Mouse (Mus musculus) myocyte (in vitro differentiated cells): ENCODE results near the gene Pank2. TPM values are rescaled to one million over a fixed set of nuclear protein-coding genes. Genes with fewer than 3 reads are reported as not detected.

ENCODE experiments used
- H3K27me3 ChIP-seq: one replicate; pipeline ENCODE4 v1.6.1; 2011; ENCODE audit not compliant: control insufficient read depth, insufficient read depth, insufficient read length
- H3K36me3 ChIP-seq: one replicate; pipeline ENCODE4 v1.6.1; 2011; ENCODE audit not compliant: control insufficient read depth, insufficient read depth
- H3K4me2 ChIP-seq: one replicate; pipeline ENCODE4 v1.6.1; 2011; ENCODE audit warnings: low read depth, control low read depth
- H3K4me3 ChIP-seq: one replicate; pipeline ENCODE4 v1.5.1; 2011; ENCODE audit warnings: mild to moderate bottlenecking, control low read depth, moderate library complexity
- H3K79me2 ChIP-seq: one replicate; pipeline ENCODE4 v1.6.1; 2011; ENCODE audit not compliant: control insufficient read depth, insufficient read depth
- H3ac ChIP-seq: one replicate; pipeline ENCODE4 v1.6.1; 2011; ENCODE audit not compliant: control insufficient read depth, insufficient read length
- CEBPB ChIP-seq: IDR thresholded peaks from 2 replicates; pipeline ENCODE4 v1.6.1; 2011; ENCODE audit warnings: mild to moderate bottlenecking, moderate library complexity; ENCODE audit not compliant: poor library complexity, insufficient read depth, severe bottlenecking
- E2F4 ChIP-seq: IDR thresholded peaks from one replicate; pipeline ENCODE4 v1.6.1; 2011; ENCODE audit warnings: mild to moderate bottlenecking, control low read depth, moderate library complexity; ENCODE audit not compliant: insufficient read depth
- MAX ChIP-seq: IDR thresholded peaks from one replicate; pipeline ENCODE4 v1.6.1; 2011; ENCODE audit warnings: low read depth, mild to moderate bottlenecking, control low read depth
- MYOD1 ChIP-seq, 3 experiments: IDR thresholded peaks; one replicate each; pipeline ENCODE4 v1.6.1; 2011; ENCODE audit warnings: control low read depth in 2 of 3, low read depth in 2 of 3, mild to moderate bottlenecking in 2 of 3, moderate library complexity in 1 of 3; ENCODE audit not compliant: insufficient read length in 2 of 3, control insufficient read depth in 1 of 3
- MYOG ChIP-seq, 3 experiments: IDR thresholded peaks; one replicate each; pipeline ENCODE4 v1.6.1; 2011; ENCODE audit warnings: control low read depth in 2 of 3, low read depth in 2 of 3, mild to moderate bottlenecking in 2 of 3; ENCODE audit not compliant: insufficient read length in 2 of 3, control insufficient read depth in 1 of 3, insufficient read depth in 1 of 3
- POLR2A ChIP-seq: IDR thresholded peaks from one replicate; pipeline ENCODE4 v1.6.1; 2011; ENCODE audit warnings: low read depth, mild to moderate bottlenecking, control low read depth, moderate library complexity; ENCODE audit not compliant: insufficient read length
- POLR2AphosphoS2 ChIP-seq: IDR thresholded peaks from one replicate; pipeline ENCODE4 v1.6.1; 2011; ENCODE audit warnings: low read depth, control low read depth; ENCODE audit not compliant: insufficient read length
- REST ChIP-seq: IDR thresholded peaks from one replicate; pipeline ENCODE4 v1.6.1; 2011; ENCODE audit warnings: mild to moderate bottlenecking, control low read depth, moderate library complexity; ENCODE audit not compliant: insufficient read depth, insufficient read length
- SRF ChIP-seq: IDR thresholded peaks from one replicate; pipeline ENCODE4 v1.6.1; 2011; ENCODE audit warnings: low read depth; ENCODE audit not compliant: control insufficient read depth, insufficient read length
- TCF12 ChIP-seq: IDR thresholded peaks from one replicate; pipeline ENCODE4 v1.6.1; 2011; ENCODE audit warnings: mild to moderate bottlenecking, control low read depth; ENCODE audit not compliant: poor library complexity, insufficient read depth, severe bottlenecking
- TCF3 ChIP-seq: IDR thresholded peaks from one replicate; pipeline ENCODE4 v1.6.1; 2011; ENCODE audit warnings: low read depth, control low read depth; ENCODE audit not compliant: insufficient read length
- USF1 ChIP-seq: IDR thresholded peaks from one replicate; pipeline ENCODE4 v1.6.1; 2011; ENCODE audit warnings: low read depth, mild to moderate bottlenecking, control low read depth, moderate library complexity
- polyA plus RNA-seq: library from polyadenylated mRNA; unstranded; fragments of >200 nt; fragmentation: generic; extraction: Trizol; gene quantifications from one replicate; pipeline ENCODE4 v1.2.1, GENCODE M21; 2012; ENCODE audit warnings: missing spikeins

Pank2 gene
- polyA plus RNA-seq, 1 experiment = 26.2 TPM

DNA sequence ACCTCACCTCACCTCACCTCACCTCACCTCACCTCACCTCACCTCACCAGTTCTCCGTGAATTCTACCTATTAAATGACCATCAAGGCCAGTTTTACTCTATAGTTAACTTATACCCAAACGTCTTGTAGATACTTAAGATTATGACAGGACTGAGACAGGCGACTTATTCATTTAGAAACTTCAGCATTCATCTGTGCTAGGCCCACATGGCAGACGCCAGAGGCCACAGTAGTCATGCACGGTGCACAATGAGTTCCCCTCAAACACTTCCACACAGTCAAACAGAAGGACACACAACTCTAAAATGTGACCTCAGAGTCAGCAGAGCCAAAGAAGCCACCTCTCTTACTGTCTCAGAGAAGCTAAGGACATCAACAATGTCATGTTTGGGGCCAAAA, 45.1 kb downstream of the Pank2 start:
- no peaks in the 10 kb centered on the region for H3K27me3 ChIP-seq
- H3K36me3 ChIP-seq = no peaks in the 10 kb centered on the region
- TF ChIP-seq USF1 = no peak
- TF ChIP-seq SRF = no peak
- TF ChIP-seq MYOD1 (IDR thresholded peaks at IDR 0.05; ENCODE audit: control insufficient read depth in 1 of 3, insufficient read length in 2 of 3, low read depth in 2 of 3) = no peak
- TF ChIP-seq REST = no peak
- no peak for TF ChIP-seq POLR2A
- no peak for TF ChIP-seq CEBPB
- no peak for TF ChIP-seq E2F4
- TF ChIP-seq TCF3 = no peak
- TF ChIP-seq MAX = no peak
- TF ChIP-seq TCF12 = no peak
- no peak for TF ChIP-seq MYOG (IDR thresholded peaks at IDR 0.05; ENCODE audit: control insufficient read depth in 1 of 3, insufficient read depth in 1 of 3, insufficient read length in 2 of 3, low read depth in 2 of 3)
- TF ChIP-seq POLR2AphosphoS2 = no peak
- H3ac ChIP-seq = no peak overlapping the region
- no peak overlapping the region for H3K4me2 ChIP-seq
- H3K79me2 ChIP-seq = no peaks in the 10 kb centered on the region
- no peak overlapping the region for H3K4me3 ChIP-seq

- no peaks in the 10 kb centered on the region for H3K79me2 ChIP-seq
- no peak overlapping the region for H3ac ChIP-seq
- no peak for TF ChIP-seq SRF
- no peak for TF ChIP-seq TCF3
- TF ChIP-seq POLR2A = no peak
Observed at GRCm38 (mm10) chr2:131307822-131308221, 45.5 kb downstream of the Pank2 start.

DNA sequence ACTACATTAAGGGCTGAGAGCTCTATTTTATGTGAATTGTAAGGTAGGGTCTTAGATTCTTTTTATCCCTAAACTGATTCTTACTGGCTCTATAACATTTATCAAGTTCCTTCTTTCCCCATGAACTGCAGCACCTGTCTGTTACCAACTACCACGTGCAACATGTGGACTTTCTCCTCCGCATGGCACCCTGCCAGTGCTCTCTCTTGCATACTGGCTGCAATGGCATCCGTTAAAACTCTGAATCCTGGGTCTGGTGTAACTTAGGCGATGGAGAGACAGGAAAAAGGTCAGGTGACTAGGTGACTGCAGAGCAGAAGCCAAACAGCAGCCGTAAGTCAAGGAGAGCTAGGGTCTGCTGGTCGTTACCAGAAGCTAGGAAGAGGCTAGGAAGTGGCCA, 47.0 kb downstream of the Pank2 start:
- Histone ChIP-seq H3K36me3 (no peaks in the 10 kb centered on the region), H3K27me3 (no peaks in the 10 kb centered on the region), H3ac (no peak overlapping the region), H3K4me3 (no peak overlapping the region), H3K79me2 (no peaks in the 10 kb centered on the region), H3K4me2 (no peak overlapping the region)
- no peak for TF ChIP-seq REST
- TF ChIP-seq TCF12 = no peak

More at GRCm38 (mm10) chr2:131307822-131308221, 45.5 kb downstream of the Pank2 start:
- Histone ChIP-seq H3K4me2 (no peak overlapping the region), H3K4me3 (no peak overlapping the region), H3K27me3 (no peaks in the 10 kb centered on the region), H3K36me3 (no peaks in the 10 kb centered on the region)

GRCm38 (mm10) chr2:131316167-131316566, 53.9 kb downstream of the Pank2 start:
- Histone ChIP-seq H3K27me3 (no peaks in the 10 kb centered on the region), H3K4me3 (no peak overlapping the region), H3ac (no peak overlapping the region), H3K36me3 (no peaks in the 10 kb centered on the region), H3K79me2 (peaks cover 21% of the 10 kb centered on the region), H3K4me2 (no peak overlapping the region)
- TF ChIP-seq E2F4 = no peak
- TF ChIP-seq POLR2A = no peak

GRCm38 (mm10) chr2:131319401-131319800, 57.1 kb downstream of the Pank2 start:
- H3K4me2 ChIP-seq = no peak overlapping the region
- TF ChIP-seq SRF = no peak
- TF ChIP-seq MYOD1 (IDR thresholded peaks at IDR 0.05; ENCODE audit: control insufficient read depth in 1 of 3, insufficient read length in 2 of 3, low read depth in 2 of 3) = no peak
- no peak for TF ChIP-seq USF1
- no peak for TF ChIP-seq TCF3
- no peak for TF ChIP-seq CEBPB
- TF ChIP-seq MYOG (IDR thresholded peaks at IDR 0.05; ENCODE audit: control insufficient read depth in 1 of 3, insufficient read depth in 1 of 3, insufficient read length in 2 of 3, low read depth in 2 of 3) = no peak
- no peak for TF ChIP-seq REST
- no peak for TF ChIP-seq POLR2AphosphoS2
- no peak for TF ChIP-seq E2F4
- no peak for TF ChIP-seq MAX
- no peak for TF ChIP-seq TCF12
- TF ChIP-seq POLR2A = no peak
- H3ac ChIP-seq = no peak overlapping the region
- no peaks in the 10 kb centered on the region for H3K36me3 ChIP-seq
- no peaks in the 10 kb centered on the region for H3K27me3 ChIP-seq
- H3K4me3 ChIP-seq = no peak overlapping the region
- peaks cover 21% of the 10 kb centered on the region for H3K79me2 ChIP-seq
